Mouse (Mus musculus) liver, adult 2 months (tissue): ENCODE measurements around the gene Pus10. TPM values are rescaled to one million over a fixed set of nuclear protein-coding genes. Genes with fewer than 3 reads are reported as not detected.
A peak's percentile ranks its signal among the peaks of the same experiment; 100 is the strongest.

ENCODE experiments used
- DNase-seq: peaks from one replicate; pipeline ENCODE4 v3.0.0-alpha.2; 2011; ENCODE audit warnings: low read depth, low spot score; ENCODE audit errors: extremely low read depth
- H3K27ac ChIP-seq: fragments of 200-500 bp; replicated peaks from 2 replicates; pipeline ENCODE4 v1.5.1; 2012; ENCODE audit warnings: low read depth, mild to moderate bottlenecking, control low read depth, inconsistent platforms, low read length; ENCODE audit not compliant: insufficient read depth
- H3K27me3 ChIP-seq: fragments of 200-500 bp; 2 replicates; pipeline ENCODE4 v1.6.1; 2012; ENCODE audit warnings: mild to moderate bottlenecking, moderate library complexity, low read length, inconsistent platforms; ENCODE audit not compliant: control insufficient read depth, insufficient read depth
- H3K36me3 ChIP-seq: fragments of 200-500 bp; 2 replicates; pipeline ENCODE4 v1.6.1; 2012; ENCODE audit warnings: low read length, inconsistent platforms; ENCODE audit not compliant: control insufficient read depth, insufficient read depth
- H3K4me1 ChIP-seq: fragments of 200-500 bp; 2 replicates; pipeline ENCODE4 v1.6.1; 2011; ENCODE audit warnings: low read length; ENCODE audit not compliant: control insufficient read depth, insufficient read depth
- H3K4me3 ChIP-seq: fragments of 200-500 bp; 2 replicates; pipeline ENCODE4 v1.5.1; 2011; ENCODE audit warnings: low read depth, mild to moderate bottlenecking, control low read depth, low read length, moderate library complexity; ENCODE audit not compliant: insufficient read depth
- H3K79me2 ChIP-seq: fragments of 200-500 bp; 2 replicates; pipeline ENCODE4 v1.6.1; 2012; ENCODE audit warnings: inconsistent platforms, mild to moderate bottlenecking, low read length, moderate library complexity; ENCODE audit not compliant: control insufficient read depth, insufficient read depth
- H3K9ac ChIP-seq: fragments of 200-500 bp; 2 replicates; pipeline ENCODE4 v1.6.1; 2012; ENCODE audit warnings: low read depth, mild to moderate bottlenecking, control low read depth, inconsistent platforms, low read length
- CTCF ChIP-seq: fragments of 200-500 bp; IDR thresholded peaks from 2 replicates; pipeline ENCODE4 v1.5.1; 2011; ENCODE audit warnings: low read depth, low read length, control low read depth
- POLR2A ChIP-seq: fragments of 200-500 bp; IDR thresholded peaks from 2 replicates; pipeline ENCODE4 v1.6.1; 2011; ENCODE audit warnings: low read length, control low read depth; ENCODE audit not compliant: insufficient read depth; ENCODE audit errors: extremely low read depth
- WGBS: fragments of 180-500 bp; shearing (Covaris S2); methylation state at CpG from one replicate; pipeline ENCODE4 v1.1.7; 2018; 5-methylcytosine and 5-hydroxymethylcytosine counted together
- polyA plus RNA-seq: library from polyadenylated mRNA; depleted of rRNA; stranded (reverse); fragments of >200 nt; gene quantifications from 2 replicates; pipeline ENCODE4 v1.2.3, GENCODE M21; 2012
- total RNA-seq: library from RNA; depleted of rRNA; stranded (reverse); fragments of >200 nt; gene quantifications from 2 replicates; pipeline ENCODE4 v1.2.3, GENCODE M21; 2014

Gene Pus10
- total and polyA plus RNA-seq, 2 experiments, result 1.7 to 21.6 TPM

DNA sequence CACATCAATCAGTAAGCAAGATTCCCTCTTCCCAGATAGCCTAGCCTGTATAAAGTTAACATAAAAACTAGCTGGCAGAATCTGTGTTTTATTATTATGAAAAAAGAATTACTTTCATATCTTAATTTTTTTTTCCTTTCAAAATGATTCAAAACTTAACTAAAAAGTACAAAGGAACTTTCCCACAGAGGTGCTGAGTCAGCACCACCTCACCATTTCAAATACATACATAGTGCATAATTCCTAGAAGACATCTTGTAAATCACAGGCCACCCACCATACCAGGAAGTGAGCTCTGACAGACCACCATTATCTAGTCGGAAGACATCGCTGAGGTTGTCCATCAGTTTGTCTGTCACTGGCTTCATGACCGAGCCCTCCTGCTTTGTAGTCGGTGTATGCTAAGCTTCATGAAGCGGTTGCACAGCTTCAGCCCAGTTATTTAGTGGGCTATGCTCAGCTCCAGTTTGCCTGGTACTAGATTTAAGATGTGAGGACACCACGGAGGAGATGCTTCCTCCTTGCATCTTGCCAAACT is 69.3 kb downstream of the Pus10 start:
- Histone ChIP-seq H3K4me3 (no peak overlapping the region), H3K79me2 (no peaks in the 10 kb centered on the region), H3K36me3 (peaks cover 24% of the 10 kb centered on the region), H3K4me1 (no peaks in the 10 kb centered on the region), H3K27ac (no peak overlapping the region), H3K27me3 (no peaks in the 10 kb centered on the region), H3K9ac (no peak overlapping the region)
- WGBS, result 94% methylated on average over 6 of the region's 6 CpGs
- DNase-seq, result no peak
- no peak for TF ChIP-seq POLR2A
- no peak for TF ChIP-seq CTCF

DNA sequence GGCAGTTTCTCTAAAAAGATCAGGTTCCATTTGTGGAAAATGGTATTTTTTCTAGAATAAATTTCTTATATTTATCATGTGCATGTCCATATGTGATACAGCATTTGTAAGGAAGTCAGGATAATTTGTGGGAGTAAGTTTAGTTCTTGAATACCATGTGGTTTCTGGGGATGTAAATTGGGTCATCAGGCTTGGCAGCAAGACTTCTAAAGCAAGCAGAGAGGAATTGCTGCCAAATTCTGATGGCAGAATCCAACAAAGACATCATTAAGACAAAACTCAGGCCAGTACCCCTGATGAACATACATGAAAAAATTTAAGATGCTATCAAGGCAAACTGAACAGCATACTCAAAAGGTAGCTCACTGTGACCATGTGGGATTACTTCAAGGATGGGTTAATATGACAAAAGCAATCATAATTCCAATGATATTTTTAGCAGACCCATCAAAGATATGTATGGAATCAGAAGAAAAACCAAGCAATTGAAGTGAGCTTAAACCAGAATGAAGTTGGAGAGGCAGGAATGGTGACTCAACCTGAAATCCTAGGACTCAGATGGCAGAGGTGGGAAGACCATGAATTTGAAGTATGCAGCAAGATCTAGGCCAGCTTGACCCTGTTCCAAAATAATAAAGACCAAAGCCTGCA is 70.5 kb downstream of the Pus10 start:
- Histone ChIP-seq H3K9ac (no peak overlapping the region), H3K4me1 (no peaks in the 10 kb centered on the region), H3K27me3 (no peaks in the 10 kb centered on the region), H3K4me3 (no peak overlapping the region), H3K36me3 (peaks cover 22% of the 10 kb centered on the region), H3K27ac (no peak overlapping the region), H3K79me2 (no peaks in the 10 kb centered on the region)
- TF ChIP-seq POLR2A, result no peak
- DNase-seq, result peak; percentile 34

DNA sequence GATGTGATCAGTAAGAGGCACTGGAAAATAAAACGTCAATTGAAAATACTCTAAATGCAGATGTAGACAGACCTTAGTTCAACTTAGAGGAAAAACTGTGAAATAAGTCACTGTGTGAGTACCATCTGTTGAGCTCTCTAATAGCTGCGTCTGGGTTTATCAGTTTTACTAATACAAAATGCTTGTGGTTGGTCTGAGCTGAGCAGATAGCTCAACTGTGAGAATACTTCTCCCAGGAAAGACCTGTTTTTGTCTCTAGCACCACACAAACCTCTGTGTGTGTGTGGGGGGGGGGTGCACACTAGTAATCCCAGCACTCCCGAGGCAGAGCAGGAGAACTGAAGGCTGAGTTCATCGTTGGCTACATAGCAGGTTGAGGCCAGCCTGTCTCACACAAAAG is 75.4 kb downstream of the Pus10 start:
- Histone ChIP-seq H3K9ac (no peak overlapping the region), H3K4me1 (no peaks in the 10 kb centered on the region), H3K27me3 (no peaks in the 10 kb centered on the region), H3K27ac (no peak overlapping the region), H3K36me3 (peaks cover 40% of the 10 kb centered on the region), H3K4me3 (no peak overlapping the region), H3K79me2 (no peaks in the 10 kb centered on the region; the same call in 1 of the 2 replicates)
- TF ChIP-seq POLR2A (no peak), CTCF (no peak)
- WGBS, result 86% methylated on average over 4 of the region's 4 CpGs
- DNase-seq, result no peak

DNA sequence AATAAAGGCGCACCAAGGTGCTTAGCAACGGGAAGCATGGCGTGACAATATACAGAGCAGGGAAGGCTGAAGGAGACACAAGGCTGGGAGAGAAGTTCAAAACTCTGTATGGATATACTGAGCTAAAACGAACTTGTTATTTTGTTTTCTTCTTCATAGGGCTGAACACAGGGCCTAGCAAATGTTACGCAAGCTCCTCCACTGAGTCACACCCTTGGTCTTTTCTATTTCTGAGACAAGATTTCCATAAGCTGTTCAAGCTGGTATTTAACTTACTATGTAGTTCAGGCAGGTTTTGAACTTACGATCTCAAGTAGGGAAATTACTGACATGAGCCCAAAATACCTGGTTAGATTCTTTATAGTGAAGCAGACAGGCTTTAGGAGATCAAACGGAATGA is 75.9 kb downstream of the Pus10 start:
- Histone ChIP-seq H3K27me3 (no peaks in the 10 kb centered on the region), H3K36me3 (peaks cover 38% of the 10 kb centered on the region), H3K27ac (no peak overlapping the region), H3K79me2 (no peaks in the 10 kb centered on the region; the same call in 1 of the 2 replicates), H3K4me1 (no peaks in the 10 kb centered on the region), H3K9ac (no peak overlapping the region), H3K4me3 (no peak overlapping the region)
- DNase-seq, result no peak
- 97% methylated on average over 7 of the region's 7 CpGs for WGBS
- TF ChIP-seq POLR2A, result no peak
- TF ChIP-seq CTCF, result no peak

GRCm38 (mm10) chr11:23744352-23744751 is 78.9 kb downstream of the Pus10 start:
- H3K9ac ChIP-seq, result no peak overlapping the region
- H3K4me1 ChIP-seq, result no peaks in the 10 kb centered on the region
- WGBS, result 84% methylated on average over 3 of the region's 3 CpGs
- no peaks in the 10 kb centered on the region; the same call in 1 of the 2 replicates for H3K79me2 ChIP-seq
- H3K36me3 ChIP-seq, result peaks cover 36% of the 10 kb centered on the region
- no peak for DNase-seq
- TF ChIP-seq CTCF (no peak), POLR2A (no peak)
- H3K27ac ChIP-seq, result no peak overlapping the region
- no peaks in the 10 kb centered on the region for H3K27me3 ChIP-seq
- H3K4me3 ChIP-seq, result no peak overlapping the region

DNA sequence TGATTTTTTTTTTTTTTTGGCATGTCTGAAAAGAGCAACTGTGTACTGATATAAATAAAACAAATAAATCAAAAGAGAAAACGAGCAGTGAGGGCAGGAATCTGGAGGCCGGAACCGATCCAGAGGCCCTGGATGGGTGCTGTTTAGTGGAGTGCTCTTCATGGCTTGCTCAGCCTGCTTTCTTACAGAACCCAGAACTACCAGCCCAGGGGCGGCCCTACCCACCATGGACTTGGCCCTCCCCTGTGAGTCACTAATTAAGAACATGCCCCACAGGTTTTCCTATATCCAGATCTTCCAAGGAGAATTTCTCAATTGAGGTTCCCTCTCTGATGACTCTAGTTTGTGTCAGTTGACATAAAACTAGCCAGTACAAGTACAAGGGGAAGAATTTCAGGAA is 80.6 kb downstream of the Pus10 start:
- no peak overlapping the region for H3K9ac ChIP-seq
- peaks cover 33% of the 10 kb centered on the region for H3K36me3 ChIP-seq

More for the DNA sequence above, 80.6 kb downstream of the Pus10 start:
- TF ChIP-seq CTCF (no peak), POLR2A (no peak)
- DNase-seq, result no peak
- Histone ChIP-seq H3K4me1 (no peaks in the 10 kb centered on the region), H3K27ac (no peak overlapping the region), H3K27me3 (no peaks in the 10 kb centered on the region), H3K79me2 (no peaks in the 10 kb centered on the region; the same call in 1 of the 2 replicates), H3K4me3 (no peak overlapping the region)
- WGBS, result 92% methylated on average over 4 of the region's 4 CpGs
